Mouse (Mus musculus) testis, adult 2 months (tissue): ENCODE data around the gene Cdx2.

Experiments used
- CTCF ChIP-seq: fragments of 200-500 bp; IDR thresholded peaks from 2 replicates; pipeline ENCODE4 v1.5.1; 2012; ENCODE audit warnings: low read depth, mild to moderate bottlenecking, inconsistent platforms, low read length, moderate library complexity; ENCODE audit not compliant: control insufficient read depth, insufficient read depth, insufficient replicate concordance
- POLR2A ChIP-seq: fragments of 200-500 bp; IDR thresholded peaks from 2 replicates; pipeline ENCODE4 v1.6.1; 2012; ENCODE audit warnings: low read depth, mild to moderate bottlenecking, inconsistent platforms, low read length, moderate library complexity; ENCODE audit not compliant: control insufficient read depth

- TF ChIP-seq CTCF (no peak), POLR2A (no peak)
Measured at GRCm38 (mm10) chr5:147277547-147277925, 29.5 kb downstream of the Cdx2 start.
